Mouse (Mus musculus) adrenal gland (tissue): ENCODE measurements around the gene Kif26b.

Source experiments
- intact Hi-C: fragments of 180-260 bp; cut with DNase I; formaldehyde crosslinking; loops from one replicate; pipeline ENCODE4 v1.15.1; 2025

Gene Kif26b

DNA sequence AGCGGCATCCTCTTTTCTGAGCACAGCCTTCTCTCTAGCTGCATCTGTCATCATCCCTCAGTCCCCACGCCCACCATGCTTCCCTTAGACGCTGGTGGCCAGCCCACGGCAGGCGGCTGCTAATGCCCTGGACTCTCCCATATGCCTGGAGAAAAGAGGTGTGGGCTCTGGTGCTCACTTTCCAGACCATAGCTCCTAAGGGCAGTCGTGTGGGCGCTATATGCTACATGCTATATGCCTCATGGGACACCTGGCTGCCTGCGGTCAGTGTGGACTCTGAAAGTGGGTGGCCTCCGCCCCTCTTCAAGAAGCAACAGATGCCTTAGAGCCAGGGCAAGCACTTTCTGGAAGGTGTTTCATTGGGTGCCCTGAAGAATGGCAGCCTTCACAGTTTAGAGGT, 306.9 kb downstream of the Kif26b start:
- intact Hi-C loops, result no loop called here

DNA sequence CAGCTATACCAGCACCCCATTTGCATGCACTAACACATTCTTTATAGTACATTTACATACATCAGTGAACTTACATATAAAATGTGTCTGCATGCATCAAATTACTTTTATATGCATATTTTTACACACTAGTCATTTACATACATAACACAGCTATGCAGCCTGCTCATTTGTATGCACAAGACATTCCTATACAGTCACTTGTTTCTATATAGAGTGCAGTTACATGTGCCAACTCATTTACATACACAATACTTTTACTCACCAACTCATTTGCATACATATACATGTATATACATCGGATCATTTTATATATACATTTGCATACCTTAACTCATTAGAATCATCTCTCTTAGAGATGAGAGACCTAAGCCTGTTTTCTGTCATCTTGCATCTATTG, 308.1 kb downstream of the Kif26b start:
- intact Hi-C loops, result no loop called here

DNA sequence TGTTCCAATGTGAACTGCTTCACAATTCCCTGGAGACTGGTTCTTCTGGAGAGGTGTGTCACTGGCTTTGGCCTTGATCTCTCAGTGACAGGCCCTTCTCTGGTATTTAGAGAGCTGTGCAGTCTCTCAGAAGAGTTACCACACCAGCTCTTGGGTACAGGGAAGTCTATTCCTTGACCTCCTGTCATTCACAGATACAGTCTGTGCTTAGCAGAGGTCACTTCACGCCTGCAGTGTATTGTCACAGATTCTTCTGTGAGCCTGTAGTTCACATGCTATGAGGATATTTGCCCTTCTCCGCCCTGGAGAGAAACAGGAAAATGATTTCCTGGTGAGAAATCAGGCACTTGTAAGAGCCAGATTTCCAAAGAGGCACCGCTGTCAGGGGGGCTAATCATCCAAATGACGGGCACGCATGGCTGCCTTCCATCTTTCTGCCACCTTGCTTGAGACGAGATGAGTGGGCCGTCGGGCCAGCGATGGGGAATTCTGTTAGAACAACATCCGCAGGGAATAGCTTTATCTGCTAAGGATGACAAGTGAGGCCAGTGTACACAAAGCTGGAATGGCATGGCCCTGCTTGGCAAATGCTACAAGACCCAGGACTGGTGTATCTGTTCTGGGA, 309.9 kb downstream of the Kif26b start:
- intact Hi-C loops, result no loop called here

DNA sequence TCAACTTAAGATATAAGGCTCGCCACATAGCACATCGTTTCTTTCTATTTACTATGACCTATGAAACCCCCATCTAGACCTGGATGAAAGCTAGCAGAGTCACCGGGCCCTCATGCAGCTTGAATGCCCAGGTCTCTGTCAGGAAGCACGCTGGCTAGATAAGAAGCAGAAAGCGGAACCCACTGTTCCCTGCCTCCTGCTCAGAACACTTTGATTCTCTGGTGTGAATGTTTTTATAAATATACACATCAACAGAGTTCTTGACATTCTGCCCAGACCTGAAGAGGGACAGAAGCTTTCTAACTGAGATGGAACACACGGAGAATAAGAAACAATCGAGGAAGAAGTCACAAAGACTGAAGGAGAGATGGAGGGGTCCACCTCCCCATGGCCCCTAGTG, 311.4 kb downstream of the Kif26b start:
- intact Hi-C loops, result no loop called here

GRCm38 (mm10) chr1:178844839-178845238, 315.9 kb downstream of the Kif26b start:
- intact Hi-C loops, result no loop called here

- intact Hi-C loops, result no loop called here
Measured at GRCm38 (mm10) chr1:178847569-178847968, 318.6 kb downstream of the Kif26b start.

DNA sequence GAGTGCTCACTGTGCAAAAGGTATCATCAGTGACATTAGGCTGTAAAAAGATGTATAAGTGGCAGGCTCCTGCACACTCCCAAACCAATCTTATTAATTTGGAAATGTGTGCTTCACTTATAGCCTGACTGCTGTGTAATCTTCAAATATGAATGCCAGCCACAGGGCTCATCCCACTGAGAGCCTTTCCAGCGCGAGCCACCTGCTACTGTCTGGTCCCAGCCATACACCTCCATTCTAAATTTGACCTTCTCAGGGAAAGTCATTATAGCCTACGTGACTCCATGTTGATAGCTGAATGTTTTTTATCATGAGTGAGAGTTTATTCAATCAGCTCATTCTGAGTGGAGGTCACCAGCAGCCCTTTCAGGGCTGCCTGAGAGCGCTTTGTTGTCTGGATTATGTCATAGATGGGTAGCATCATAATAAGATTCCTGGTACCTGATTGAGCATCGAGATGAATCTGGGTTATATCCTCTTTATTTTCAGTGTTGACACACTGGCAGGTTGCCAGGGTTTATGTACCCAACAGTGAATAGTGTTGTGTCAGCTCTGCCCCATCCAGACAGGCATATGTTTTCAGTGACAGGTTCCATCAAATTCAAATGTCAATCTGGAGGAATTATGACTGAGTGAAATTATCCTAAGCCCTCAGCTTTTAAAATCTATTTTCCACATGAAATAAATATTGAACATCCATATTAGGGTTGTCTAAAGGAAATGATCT, 319.6 kb downstream of the Kif26b start:
- intact Hi-C loops, result no loop called here

- intact Hi-C loops, result no loop called here
Measured at GRCm38 (mm10) chr1:178850569-178850968, 321.6 kb downstream of the Kif26b start.

GRCm38 (mm10) chr1:178854936-178855335, 326.0 kb downstream of the Kif26b start:
- intact Hi-C loops, result no loop called here

DNA sequence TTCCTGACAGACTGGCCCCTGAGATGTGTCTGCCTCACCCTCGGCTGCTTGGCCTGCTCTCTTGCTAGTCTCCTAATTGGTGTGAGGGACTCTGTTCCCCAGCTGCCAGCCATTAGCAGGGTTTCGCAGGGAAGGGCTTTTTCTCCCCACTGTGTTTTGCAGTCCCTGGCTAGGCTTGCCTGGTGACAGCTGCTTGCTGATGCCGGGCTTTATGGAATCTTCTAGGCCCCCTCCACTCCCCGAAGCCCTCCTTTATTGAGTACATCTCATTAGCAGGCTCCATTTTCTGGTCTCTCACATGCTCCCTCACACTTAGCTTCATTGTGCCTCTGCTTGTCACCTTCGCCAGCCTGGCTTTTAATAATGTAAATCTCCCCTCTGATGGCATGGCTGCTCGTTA, 327.0 kb downstream of the Kif26b start:
- intact Hi-C loops, result no loop called here

- intact Hi-C loops, result no loop called here
Measured at GRCm38 (mm10) chr1:178860671-178861391, 331.9 kb downstream of the Kif26b start.

DNA sequence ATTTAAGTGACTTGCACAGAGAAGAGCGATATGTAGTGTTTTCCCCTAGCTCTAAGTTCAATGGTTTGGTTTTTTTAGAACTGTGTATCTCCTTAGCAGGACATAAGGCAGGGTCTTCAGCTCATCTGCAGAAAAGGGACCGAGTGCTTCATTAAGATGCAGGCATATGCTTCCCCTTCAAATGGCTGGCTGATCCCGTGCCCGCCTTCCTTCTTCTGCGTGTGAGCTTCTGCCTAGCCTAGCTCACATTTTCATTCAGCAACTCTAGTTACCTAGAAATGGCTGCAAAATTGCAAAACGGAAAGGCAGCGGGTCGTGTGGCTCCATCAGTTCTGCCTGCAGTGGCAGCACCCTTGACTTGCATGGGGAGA, 332.5 kb downstream of the Kif26b start:
- intact Hi-C loops, result no loop called here

DNA sequence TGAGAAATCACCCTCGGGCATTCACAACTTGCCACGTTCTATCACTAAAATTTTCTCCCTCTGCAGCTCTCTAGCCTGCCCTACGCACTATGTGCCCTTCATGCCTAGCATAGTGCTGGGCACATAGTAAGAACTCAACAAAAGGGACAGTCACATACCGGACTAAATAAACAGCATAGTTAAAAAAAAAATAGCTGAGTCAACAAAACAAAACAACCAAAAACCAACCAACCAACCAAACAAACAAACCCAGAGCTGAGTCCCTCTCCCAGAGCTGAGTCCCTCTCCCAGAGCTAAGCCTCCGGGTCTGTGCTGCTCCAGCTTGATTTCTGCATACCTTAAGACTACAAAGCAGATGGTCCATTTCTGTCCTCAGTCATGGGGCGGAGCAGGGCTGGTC, 334.8 kb downstream of the Kif26b start:
- intact Hi-C loops, result no loop called here

DNA sequence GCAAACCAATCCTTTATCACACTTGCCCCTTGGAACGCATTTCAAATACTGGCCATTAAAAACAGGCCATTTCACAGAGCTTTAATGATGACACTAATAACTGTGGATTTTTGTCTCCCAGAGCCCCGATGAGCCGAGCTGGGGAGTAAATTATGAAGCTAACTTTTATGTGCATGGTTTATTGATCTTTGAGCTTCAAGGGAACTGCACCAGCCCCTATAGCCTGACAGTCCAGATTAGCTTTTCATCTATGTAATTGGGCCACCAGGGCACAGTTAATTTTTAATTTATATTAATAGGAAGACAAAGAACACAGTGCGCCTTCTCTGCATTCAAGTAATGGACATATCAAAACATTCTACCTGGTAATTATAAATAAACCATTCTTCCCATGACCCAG, 335.4 kb downstream of the Kif26b start:
- intact Hi-C loops, result no loop called here

- intact Hi-C loops, result no loop called here
Measured at GRCm38 (mm10) chr1:178866757-178867156, 337.8 kb downstream of the Kif26b start.

DNA sequence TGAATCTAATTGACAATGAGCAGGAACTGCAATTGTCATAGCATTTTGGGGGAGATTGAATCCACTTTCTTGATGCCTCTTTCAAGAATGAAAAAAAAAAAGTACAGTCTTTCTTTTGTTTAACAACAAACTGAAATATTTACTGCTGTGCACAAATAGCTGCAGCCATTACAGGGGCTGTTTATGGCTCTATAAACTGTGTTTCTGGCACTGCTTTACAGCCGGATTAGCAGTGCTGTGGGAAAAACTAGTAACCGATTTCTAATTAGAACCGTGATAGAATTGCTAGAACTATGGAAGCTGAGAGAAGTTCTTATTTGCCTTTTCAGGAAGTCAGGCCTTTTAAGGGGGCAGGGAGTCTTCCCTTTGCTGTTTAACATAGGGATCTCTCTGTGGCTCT, 342.1 kb downstream of the Kif26b start:
- intact Hi-C loops, result no loop called here

GRCm38 (mm10) chr1:178876926-178877325, 348.0 kb downstream of the Kif26b start:
- intact Hi-C loops, result no loop called here

DNA sequence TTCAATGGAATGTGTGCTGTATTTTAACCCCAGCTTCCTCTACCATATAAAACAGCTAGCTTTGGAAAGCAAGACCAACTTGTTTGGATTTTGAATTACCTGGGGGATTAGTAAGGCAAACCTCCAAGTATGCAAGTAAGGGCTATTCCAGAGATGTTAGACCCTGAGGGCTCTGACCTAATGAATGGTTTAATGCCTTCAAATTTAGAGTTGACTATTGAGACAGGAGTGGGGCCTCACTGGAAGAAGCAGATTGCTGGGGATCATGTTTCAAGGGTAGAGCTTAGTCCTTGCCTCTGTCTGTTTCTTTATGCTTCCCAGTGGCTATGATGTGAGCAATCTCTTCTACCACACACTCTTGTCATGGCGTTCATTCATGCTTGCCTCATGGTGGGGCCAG, 349.8 kb downstream of the Kif26b start:
- intact Hi-C loops, result no loop called here

- intact Hi-C loops, result no loop called here
Measured at GRCm38 (mm10) chr1:178880905-178881304, 352.0 kb downstream of the Kif26b start.

GRCm38 (mm10) chr1:178886671-178887070, 357.7 kb downstream of the Kif26b start:
- intact Hi-C loops, result no loop called here

- intact Hi-C loops, result no loop called here
Measured at GRCm38 (mm10) chr1:178892376-178892775, 363.5 kb downstream of the Kif26b start.

DNA sequence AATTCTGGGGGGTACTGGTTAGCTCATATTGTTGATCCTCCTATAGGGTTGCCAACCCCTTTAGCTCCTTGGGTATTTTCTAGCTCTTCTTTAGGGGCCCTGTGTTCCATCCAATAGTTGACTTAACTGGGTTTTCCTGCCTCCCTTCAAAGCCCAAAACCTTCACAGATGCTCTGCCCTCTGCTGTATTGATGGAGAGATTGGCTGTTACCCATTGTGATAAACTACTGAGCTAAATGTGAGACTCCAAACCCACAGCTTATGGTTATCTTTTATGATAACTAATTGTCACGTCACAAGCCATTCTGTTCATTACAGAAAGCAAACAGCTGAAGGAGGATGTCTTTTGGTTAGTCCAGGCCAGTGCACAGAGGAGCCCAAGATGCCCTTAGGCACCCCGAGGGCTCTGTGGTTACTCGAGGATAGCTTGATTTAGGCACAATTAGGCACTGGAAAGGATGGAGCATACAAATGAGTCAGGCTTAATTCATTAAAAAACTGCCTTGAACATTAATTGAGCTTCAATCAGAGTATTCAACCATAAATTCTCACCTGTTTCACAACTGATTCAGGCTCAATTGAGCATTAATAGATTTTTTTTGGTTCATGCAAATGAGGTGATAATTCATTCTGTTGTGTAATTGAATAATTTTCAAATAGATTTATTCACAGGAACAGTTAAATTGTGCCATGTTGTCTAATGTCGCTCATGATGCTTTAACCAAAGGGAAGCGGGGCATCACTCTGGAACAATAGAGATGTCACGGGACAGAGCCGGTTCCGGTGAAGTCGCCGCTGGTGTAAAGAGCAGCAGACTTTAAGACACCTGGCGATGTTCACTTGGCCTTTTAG, 364.5 kb downstream of the Kif26b start:
- intact Hi-C loops, result no loop called here
